Mouse (Mus musculus) adipocyte (in vitro differentiated cells): ENCODE results near the gene Pnmt.

Experiments used
- DNase-seq: peaks from one replicate; pipeline ENCODE4 v3.0.0-alpha.2; 2016; ENCODE audit warnings: low spot score

Gene Pnmt

DNA sequence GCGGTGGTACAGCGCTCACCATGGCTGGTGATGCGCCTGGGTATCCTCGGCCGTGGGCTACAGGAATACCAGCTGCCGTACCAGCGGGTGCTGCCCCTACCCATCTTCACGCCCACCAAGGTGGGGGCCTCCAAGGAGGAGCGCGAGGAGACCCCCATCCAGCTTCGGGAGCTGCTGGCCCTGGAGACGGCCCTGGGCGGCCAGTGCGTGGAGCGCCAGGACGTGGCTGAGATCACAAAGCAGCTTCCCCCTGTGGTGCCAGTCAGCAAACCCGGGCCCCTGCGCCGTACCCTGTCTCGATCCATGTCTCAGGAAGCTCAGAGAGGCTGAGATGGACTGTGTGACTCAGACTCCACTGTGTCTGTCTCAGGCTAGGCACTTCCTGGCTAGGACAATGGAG, 2.0 kb upstream of the Pnmt start:
- DNase-seq: no peak

DNA sequence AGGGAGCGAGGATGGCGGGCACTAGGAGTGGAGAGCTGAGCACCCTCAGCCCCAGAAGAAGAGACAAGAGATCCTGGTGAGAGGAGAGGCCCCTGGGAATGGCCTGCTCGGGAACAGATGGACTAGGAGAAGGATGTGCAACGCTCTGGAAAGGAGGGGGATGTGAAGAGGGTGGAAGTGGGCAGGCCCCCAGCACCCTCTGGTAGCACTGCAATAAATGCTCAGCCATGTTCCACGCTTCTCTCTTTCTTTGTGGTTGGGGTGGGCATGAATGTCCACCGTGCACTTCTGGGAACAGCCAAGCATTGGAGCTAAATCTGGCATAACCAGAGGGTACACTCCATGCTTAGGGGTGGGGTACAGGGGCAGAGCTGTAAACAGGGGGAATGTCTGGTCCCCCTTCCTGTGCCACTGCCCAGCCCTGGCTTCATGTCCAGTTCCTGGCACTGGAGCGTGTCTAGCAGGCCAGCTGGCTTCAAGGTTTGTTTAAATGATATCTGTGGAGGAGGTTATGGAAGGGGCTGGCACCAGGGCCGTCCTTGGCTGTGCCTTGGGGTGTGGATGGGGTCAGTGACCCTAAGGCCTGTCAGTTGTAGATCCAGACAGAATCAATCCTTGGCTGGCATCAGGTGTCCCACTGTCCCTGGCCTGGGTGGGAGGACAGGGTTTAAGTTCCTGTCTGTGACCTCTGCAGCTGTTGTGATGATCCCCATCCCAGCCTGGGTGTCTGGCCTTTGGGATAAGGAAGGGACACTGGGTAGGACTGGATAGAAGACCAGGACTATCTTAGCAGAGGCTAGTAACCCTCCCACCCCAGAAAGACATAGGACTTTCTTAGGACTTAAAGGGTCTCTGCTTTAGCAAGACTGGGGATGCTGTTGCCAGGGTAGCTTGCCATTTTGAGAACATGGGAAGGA, 1.3 kb upstream of the Pnmt start:
- peak; percentile 43 for DNase-seq

DNA sequence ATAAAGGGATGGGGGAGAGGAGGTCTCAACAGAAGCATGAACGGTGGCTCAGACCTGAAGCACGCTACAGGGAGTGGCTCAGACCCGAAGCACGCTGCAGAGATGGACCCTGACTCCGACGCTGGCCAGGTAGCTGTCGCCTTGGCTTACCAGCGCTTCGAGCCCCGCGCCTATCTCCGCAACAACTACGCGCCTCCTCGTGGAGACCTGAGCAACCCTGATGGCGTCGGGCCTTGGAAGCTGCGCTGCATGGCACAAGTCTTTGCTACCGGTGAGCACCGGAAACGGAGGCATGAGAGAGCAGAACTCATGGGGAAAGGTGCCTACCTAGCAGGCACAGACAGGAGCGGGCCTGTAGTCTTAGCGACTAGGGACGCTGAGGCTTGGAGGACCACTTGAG, 346 bp downstream of the Pnmt start:
- no peak for DNase-seq

DNA sequence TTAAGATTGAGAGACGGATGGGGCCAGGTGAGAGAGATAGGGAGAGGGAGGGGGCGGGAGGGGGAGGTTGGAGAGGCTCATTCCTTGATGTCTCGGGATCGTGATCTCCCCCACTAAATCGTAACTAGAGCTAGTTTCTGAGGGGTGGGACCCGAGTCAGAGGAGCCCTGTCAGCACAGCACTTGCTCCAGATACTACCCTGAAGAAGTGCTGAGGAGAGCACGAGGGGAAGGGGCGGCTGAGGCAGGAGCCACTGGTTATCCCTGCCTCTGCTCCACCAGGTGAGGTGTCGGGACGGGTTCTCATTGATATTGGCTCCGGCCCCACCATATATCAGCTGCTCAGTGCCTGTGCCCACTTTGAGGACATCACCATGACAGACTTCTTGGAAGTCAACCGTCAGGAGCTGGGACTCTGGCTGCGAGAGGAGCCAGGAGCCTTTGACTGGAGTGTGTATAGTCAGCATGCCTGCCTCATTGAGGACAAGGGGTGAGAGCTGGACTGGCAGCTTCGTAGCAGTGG, 867 bp downstream of the Pnmt start:
- no peak for DNase-seq

DNA sequence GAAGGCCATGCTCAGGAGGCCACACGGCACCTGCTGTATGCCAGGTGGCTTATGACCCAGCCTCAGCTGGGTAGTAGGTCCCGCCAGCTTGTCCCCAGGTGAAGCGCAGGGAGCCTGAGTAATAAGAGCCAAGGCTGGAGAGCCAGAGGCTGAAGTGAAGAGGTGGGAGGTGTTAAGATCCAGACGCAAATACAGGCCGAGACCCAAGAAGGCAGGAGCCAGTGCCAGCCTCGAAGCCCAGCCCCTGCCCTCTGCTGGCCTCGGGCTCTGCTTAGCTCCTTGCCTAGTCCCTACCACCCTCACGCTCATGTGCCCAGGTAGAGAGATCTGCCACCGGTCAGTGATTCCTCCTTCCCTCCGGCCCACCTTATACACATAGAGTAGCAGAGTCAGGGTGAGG, 2.0 kb downstream of the Pnmt start:
- DNase-seq: no peak

DNA sequence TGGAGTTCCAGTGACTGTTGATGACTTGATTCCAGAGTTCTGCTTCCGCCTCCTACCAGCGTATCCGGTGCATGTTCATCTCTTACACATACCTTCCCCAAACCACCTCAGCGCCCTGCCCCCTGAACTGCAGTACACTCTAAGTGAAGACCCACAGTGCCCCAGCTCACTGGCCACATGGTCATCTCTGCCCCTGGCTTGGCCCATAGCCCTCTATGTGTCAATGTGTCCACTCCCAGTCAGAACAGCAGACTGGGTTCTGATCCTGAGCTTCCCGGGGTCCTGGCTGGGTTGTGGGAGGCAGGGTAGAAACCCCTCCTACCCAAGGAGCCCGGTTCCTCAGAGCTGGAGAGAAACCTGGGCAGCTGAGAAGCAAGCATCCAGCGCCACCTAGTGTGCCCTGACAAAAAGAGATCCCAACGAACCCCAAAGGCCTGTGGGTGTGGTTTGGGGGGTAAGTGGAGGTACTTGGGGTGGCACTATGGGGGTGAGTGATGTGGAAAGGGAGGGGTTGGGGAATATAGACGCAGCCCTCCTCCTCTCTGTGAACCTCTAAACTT, 3.1 kb downstream of the Pnmt start:
- peak; percentile 53 for DNase-seq

DNA sequence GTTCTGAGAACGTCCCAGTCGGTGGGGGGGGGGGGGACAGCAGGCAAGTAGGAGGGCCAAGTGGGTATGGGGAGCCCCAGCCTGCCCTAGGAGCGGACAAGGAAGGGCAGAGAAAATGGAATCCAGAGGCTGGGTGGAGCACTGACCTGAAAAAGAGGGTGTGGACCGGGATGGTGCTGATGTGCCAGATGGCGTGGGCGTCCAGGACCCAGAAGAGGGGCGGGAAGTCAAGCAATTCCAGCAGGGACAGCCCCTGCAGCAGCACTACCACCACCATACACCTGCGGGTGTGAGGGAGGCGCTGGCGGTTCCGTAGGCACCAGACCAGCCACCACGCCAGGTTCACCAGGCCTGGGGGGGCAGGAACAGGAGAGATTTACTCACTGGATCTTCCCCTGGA, 3.9 kb downstream of the Pnmt start:
- DNase-seq: no peak

DNA sequence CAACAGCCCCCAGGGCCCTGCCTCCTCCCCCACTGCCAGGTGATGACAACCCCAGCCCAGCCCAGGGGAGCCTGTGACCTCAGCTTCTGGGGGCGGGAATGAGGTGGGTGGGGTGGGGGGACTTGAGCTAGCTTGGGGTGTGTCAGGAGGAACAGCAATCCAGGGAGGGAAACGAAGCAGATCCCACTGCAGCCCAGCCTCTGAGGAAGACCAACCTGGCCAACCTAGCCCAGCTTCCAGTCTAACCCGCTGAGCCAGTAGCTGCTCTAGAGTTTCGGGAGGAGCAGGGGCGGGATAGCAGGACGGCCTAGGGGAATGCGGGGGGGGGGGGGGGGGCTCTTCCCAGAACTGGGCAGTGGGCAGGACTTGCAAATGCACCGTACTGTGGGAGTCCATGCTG, 5.8 kb downstream of the Pnmt start:
- DNase-seq: no peak

DNA sequence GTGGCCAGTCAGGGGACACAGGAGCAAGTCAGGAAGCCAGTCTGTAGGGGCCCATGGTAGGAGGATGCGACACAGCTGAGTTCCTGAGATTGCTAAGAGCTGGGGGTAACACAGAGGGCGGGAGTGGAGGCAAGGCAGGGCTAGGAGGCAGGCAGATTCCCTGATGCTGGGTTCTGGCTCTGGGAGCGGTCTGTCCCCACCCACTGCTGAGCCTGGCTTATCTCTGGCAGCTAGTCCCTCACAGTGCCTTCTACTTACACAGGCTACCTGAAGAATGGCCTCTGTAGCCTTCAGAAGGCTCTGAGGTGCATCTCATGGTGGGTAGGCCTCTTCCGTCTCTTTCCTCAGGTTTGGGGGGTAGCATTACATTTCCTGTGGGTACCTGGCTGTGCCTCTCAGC, 6.4 kb downstream of the Pnmt start:
- no peak for DNase-seq

DNA sequence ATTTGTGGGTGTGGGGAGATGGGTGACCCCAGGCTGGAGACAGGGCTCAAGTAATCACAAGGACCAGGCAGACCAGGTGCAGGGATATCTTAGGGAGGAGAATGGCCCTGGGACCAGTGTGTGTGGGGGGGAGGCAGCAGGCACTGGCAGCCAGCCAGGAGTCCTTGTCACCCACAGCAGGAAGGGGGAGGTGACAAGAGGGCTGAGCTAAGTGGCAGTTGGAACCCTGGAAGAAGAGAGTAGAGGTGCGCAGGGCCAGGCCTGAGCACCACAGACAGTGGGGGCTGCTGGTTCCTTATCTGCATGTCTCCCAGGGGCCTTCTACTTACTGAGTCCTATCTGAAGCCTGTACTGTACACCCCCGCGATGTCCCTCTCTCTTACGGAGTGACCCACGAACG, 7.1 kb downstream of the Pnmt start:
- DNase-seq: no peak

DNA sequence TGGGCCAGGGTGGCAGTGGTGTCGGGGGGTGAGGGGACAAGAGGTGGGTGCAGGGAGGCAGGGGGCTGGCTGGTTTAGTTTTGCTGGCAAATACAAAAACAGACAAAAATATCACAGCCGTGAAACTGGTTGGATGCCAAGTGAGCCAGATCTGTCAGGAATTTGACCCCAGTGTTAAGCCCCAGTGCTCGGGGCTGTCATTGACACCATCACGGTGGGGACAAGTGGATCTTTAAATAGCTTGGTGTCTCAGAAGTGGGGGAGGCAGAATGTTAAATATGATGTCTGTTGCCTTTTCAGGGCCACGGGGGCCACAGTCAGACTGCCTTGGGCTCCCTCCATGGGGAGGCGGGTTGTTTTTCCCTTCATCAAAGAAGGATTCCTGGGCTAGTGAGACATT, 8.1 kb downstream of the Pnmt start:
- no peak for DNase-seq

DNA sequence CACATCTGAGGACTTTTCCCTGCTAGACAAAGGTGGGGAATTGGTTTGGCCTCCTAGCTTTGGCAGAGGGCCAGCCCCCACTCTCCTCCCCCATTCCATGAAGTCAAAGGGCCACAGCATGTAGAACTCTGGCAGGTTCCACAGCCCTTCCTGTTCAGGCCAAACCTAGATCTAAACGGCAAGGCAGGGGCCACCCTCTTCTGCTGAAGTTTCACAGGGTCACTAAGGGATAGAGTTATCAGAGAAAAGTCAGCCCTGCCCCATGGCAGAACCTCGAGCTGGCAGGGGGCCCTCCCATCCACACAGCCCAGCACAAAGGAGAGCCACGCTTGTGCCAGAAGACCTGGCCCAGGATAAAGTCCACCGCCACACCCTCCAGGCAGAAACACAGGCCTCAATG, 8.8 kb downstream of the Pnmt start:
- no peak for DNase-seq

DNA sequence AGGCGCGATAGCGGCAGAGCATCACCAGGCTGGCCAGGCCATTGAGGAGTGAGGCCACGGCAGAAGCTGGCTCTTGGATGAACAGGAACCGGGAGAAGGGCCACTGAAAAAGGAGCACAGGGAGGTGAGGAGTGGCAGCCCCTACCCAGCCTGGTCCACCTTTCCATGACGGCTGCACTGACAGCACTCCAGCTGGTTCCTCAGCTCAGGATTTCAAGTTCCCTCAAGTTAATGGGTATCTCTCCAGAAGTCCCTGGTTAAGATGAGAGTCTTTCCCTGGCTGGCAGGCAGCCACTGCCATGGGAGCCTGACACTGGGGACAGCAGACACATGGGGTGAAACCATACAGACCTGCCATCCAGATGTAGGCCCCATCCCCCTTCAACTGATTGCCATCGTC, 11.7 kb downstream of the Pnmt start:
- no peak for DNase-seq

DNA sequence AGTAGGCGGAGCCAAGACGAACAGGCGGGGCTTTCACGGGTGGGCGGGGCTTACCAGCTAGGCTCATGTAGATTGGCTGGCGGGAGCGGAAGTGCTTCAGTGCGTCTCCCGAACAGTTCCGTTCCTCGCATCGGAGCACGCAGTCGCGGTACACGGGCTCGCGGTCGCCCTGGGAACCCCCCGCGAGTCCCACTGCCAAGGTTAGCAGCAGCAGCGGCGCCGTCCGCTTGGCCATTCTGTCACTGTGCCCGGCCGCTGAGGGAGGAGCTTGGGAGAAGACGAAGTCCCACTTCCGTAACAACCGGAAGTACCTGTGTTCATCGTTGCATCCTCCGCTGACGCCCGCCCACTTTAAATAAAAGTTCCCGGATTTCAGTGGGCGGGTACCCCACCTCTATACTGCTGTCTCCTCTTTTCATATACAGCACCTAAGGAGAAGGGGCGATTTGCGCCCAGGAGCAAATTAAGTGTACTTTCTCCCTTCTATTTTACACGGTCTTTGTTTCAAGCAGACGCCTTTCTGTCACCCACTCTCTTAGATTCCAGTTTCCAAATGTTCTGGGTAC, 14.0 kb downstream of the Pnmt start, which contains the start of gene Pgap3:
Gene Pgap3, minus strand, starts transcription at position 330 of the 566 bp plus-strand sequence.
- DNase-seq: peak; percentile 94

DNA sequence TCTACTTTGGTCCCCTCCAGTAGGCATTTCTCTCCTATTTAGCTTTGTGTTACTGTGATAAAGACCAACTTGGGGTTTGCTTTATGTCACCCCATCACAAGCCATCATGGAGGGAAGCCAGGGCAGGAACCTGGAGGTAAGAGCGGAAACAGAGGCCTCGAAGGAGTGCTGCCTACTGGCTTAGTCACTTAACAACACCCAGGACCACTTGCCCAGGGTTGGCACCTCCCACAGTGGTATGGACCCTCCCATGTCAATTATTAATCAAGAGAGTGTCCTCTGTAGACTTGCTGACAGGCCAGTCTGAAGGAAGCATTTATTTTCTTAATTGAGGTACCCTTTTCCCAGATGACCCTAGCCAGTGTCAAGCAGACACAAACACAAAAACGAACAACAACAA, 14.6 kb downstream of the Pnmt start:
- DNase-seq: no peak

DNA sequence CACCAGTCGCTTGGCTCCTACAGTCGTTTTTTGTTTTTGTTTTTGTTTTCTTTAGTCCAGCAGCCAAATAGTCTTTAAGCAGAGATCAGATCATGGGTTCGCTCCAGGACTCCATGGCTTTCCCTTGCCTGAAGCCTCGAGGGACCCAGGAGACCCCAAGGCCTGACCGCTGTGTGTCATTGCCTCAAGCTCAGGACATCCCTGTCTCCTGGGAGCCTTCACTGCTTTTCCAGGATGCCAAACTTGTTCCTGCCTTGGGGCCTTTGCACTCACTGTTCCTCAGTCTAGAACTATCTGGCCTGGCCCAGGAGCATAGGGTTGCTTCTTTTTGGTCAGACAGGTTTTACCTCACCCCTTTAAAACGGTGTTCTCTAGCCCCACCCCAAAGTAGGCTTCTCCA, 20.4 kb downstream of the Pnmt start:
- DNase-seq: no peak

DNA sequence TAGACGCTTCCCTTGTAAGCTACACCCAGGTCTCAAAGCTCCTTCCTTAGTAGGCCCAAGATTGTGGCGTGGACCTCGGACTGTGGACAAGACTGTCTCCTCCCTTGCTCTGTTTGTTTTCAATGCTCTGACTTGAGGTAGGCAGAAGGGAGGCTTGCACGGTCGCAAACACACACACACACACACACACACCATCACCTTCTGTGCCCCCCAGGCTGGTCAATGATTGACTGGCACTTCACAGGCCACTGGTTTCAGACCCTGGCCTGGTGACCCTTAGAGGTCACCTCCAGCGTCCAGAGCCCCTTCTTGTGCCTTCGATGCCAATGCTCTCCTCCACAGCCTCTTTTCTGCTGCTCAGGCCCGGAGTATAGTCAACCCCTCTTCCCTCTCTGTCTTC, 22.6 kb downstream of the Pnmt start:
- DNase-seq: no peak

DNA sequence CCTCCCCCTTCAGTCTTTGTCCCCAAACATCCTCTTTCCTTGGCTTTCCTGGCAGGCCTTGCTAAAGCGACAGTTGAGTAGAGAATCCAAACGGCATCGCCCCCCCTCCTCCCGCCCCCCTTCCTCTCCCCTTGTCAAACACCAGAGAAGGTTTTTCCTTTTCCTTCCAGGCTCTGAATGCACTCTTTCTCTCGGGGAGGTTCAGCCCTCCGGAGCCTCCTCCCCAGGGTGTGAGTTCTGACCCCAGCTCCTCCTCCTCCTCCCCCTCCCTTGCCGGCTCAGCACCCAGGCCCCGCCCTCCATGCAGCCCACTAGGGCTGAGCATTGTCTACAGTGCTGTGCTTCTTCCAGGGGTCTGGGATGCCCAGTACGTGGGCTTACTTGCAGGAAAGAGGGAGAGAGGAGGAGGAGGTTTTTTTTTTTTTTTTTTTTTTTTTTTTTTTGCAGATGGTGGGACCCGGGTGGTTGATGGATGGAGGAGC, 23.1 kb downstream of the Pnmt start:
- no peak for DNase-seq

DNA sequence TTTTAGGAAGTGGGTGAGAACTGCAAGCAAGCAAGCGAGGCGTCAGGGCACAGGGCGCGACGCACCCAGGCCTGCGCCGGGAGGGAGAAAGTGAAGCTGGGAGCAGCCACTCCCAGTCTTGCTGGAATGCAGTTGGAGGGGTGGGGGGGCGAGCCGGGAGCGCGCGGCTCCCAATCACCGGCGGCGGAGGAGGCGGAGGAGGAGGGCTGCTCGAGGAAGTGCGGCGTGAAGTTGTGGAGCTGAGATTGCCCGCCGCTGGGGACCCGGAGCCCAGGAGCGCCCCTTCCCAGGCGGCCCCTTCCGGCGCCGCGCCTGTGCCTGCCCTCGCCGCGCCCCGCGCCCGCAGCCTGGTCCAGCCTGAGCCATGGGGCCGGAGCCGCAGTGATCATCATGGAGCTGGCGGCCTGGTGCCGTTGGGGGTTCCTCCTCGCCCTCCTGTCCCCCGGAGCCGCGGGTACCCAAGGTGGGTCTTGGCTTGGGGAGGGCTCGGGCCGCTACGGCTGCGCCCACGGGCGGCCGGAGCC, 26.1 kb downstream of the Pnmt start, which contains the start of gene Erbb2:
Gene Erbb2, plus strand, starts transcription at position 198 of the 524 bp plus-strand sequence.
- DNase-seq: peak; percentile 69

DNA sequence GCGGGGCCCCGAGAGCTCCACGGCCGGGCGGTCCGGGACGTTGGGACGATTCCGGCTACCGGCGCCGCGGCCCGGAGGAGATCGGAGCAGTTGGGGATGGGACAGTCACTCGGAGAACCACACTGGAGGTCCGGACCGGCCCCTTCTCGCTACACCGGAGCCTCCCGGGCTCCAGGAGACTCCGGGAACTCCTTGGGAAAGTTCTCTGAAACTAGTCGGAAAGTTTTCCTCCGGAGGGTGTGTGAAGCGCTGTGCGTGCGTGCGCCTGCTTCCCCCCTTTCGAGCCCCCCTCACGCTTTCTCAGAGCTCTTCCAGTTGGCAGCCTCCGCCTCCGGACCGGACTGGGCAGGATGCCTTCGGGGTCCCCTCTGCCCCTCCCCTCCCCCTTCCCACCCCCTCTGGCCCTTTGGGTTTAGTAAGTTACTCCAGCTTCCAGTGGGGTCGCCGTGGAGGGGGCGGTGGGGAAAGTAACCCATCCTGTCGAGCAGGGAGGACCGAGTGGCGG, 26.6 kb downstream of the Pnmt start:
- DNase-seq: peak; percentile 30

DNA sequence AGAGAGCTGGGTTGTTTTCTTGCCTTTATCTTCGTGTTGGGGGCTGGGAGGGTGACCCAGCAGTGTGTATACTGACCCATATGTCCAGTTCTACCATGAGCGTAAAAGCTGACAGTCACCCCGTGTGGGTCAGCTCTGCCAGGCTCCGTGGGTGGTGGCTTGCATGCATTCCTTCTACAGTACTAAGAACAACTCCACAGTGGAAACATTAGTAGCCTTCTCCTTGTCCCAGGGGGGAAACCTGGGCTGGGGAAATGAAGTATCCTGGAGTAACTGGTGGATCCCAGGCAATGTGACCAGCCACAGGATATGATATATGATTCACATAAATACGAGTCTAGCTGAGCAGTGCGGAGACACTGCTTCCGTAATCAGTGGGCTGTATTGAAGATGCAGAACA, 27.5 kb downstream of the Pnmt start:
- DNase-seq: no peak

DNA sequence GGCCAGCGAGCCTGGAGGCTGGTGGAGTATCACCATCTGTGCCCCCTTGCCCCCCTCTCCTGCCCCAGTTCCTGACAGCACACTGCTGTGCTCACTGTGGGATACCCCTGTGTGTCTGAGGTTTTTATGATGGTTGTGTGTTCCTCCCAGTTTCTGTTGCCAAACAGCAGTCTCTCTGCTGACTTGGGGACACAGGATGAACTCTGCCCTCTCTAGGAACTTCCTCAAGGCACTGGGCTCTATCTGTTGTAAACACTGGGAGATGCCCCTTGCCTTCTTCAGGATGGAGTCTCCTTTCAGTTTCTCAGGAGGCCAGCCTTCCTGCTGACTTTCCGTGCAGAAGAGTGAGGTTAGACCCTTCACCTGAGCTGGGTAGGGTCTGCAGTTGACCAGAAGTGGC, 27.9 kb downstream of the Pnmt start:
- DNase-seq: peak; percentile 31
